9 mouse cellular contexts compared by ENCODE assay signal in genomic region chr12:69516314-69516916, GRCm38 (mm10).
DNase-seq lines count a peak whose midpoint lies in the region.
"Had no signal": no experiment of that assay in that cellular context is flagged by ENCODE, and none has a peak within 500 bp of the region (broad histone marks: within the 10 kb centered on the region; RNA-seq: fewer than 3 reads in every experiment).

No protein-coding gene starts in this region.

- peak overlapping the region; percentile 28; the same call in 1 of the 2 replicates for H3K27ac ChIP-seq in brown adipose tissue, adult 24 weeks (replicated peaks; ENCODE audit: low read depth, low read length)
- H3K27ac ChIP-seq in limb, embryonic 10.5 days, result no peak overlapping the region

- H3K36me3 ChIP-seq in limb, embryonic 10.5 days, result no peaks in the 10 kb centered on the region

- WGBS in limb, embryonic 10.5 days, result 77% methylated on average over 10 of the region's 10 CpGs

- H3K4me1 ChIP-seq in brown adipose tissue, adult 24 weeks (ENCODE audit: control insufficient read depth, insufficient read depth, insufficient read length, low read length), result peaks cover 24% of the 10 kb centered on the region
- peaks cover 5% of the 10 kb centered on the region for H3K4me1 ChIP-seq in limb, embryonic 10.5 days

- peak; percentile 42 to 50 for DNase-seq in lung, adult 18-20 months
- DNase-seq in lung, postnatal 10 days, result no peak
- DNase-seq in monocyte, adult 2 months (ENCODE audit: low read depth in 1 of 2, low spot score in 2 of 2), result peak; percentile 43 to 53
- peak; percentile 62 for DNase-seq in thymus, postnatal 25 days
- no peak for DNase-seq in layer of hippocampus, adult 8-10 months (ENCODE audit: low spot score in 2 of 2)
- DNase-seq in c-Kit-positive CD71-positive TER-119-positive erythroid progenitor cells, embryonic 14.5 days (ENCODE audit: low spot score), result no peak
- DNase-seq in limb, embryonic 10.5 days (ENCODE audit: low spot score), result no peak
- DNase-seq: cerebellum, postnatal 10 days had no signal

- H3K4me3 ChIP-seq in brown adipose tissue, adult 24 weeks (ENCODE audit: insufficient read depth, low read depth, low read length), result no peak overlapping the region
- no peak overlapping the region for H3K4me3 ChIP-seq in limb, embryonic 10.5 days

- H3K27me3 ChIP-seq in limb, embryonic 10.5 days (ENCODE audit: low read depth, poor library complexity, severe bottlenecking), result no peaks in the 10 kb centered on the region

- H3K9me3 ChIP-seq in limb, embryonic 10.5 days (replicated peaks), result no peaks in the 10 kb centered on the region

Comparison
In these comparisons a context has a peak if more than half of its experiments do, and no peak if none do; other contexts are left out.
1. DNase-seq: peak in lung, adult 18-20 months (2 of 2), monocyte, adult 2 months (2 of 2) and thymus, postnatal 25 days (single experiment); none in lung, postnatal 10 days (single experiment), layer of hippocampus, adult 8-10 months (0 of 2), c-Kit-positive CD71-positive TER-119-positive erythroid progenitor cells, embryonic 14.5 days (single experiment) and limb, embryonic 10.5 days (single experiment).